Mouse (Mus musculus): ENCODE data around the gene Hoxa1.

Gene Hoxa1

GRCm38 (mm10) chr6:52158276-52159051 is at the start of gene Hoxa1:
Gene Hoxa1 (minus strand): TSS chr6:52158317.
- no peak for DNase-seq (ENCODE audit: low read depth, low spot score)

- no peak for DNase-seq (ENCODE audit: low read depth, low spot score)
Observed at GRCm38 (mm10) chr6:52207684-52207976, 49.5 kb upstream of the Hoxa1 start.

- DNase-seq (ENCODE audit: low read depth, low spot score): no peak
Observed at GRCm38 (mm10) chr6:52206882-52207683, 49.0 kb upstream of the Hoxa1 start.

GRCm38 (mm10) chr6:52205638-52206621 is 47.8 kb upstream of the Hoxa1 start:
- no peak for DNase-seq (ENCODE audit: low read depth, low spot score)

- DNase-seq (ENCODE audit: low read depth, low spot score): no peak
Observed at GRCm38 (mm10) chr6:52205221-52205620, 47.1 kb upstream of the Hoxa1 start.

GRCm38 (mm10) chr6:52204050-52204752 is 46.1 kb upstream of the Hoxa1 start, which contains the start of gene Hoxa5:
Gene Hoxa5 (minus strand): TSS chr6:52204587.
- DNase-seq (ENCODE audit: low read depth, low spot score): no peak

- DNase-seq (ENCODE audit: low read depth, low spot score): no peak
Observed at GRCm38 (mm10) chr6:52203371-52204049, 45.4 kb upstream of the Hoxa1 start.

GRCm38 (mm10) chr6:52203121-52203370 is 44.9 kb upstream of the Hoxa1 start:
- DNase-seq (ENCODE audit: low read depth, low spot score): no peak

GRCm38 (mm10) chr6:52202362-52203120 is 44.4 kb upstream of the Hoxa1 start:
- no peak for DNase-seq (ENCODE audit: low read depth, low spot score)

- DNase-seq (ENCODE audit: low read depth, low spot score): no peak
Observed at GRCm38 (mm10) chr6:52201269-52201668, 43.2 kb upstream of the Hoxa1 start.

- no peak for DNase-seq (ENCODE audit: low read depth, low spot score)
Observed at GRCm38 (mm10) chr6:52200751-52201250, 42.7 kb upstream of the Hoxa1 start.

- no peak for DNase-seq (ENCODE audit: low read depth, low spot score)
Observed at GRCm38 (mm10) chr6:52200073-52200750, 42.1 kb upstream of the Hoxa1 start.

- no peak for DNase-seq (ENCODE audit: low read depth, low spot score)
Observed at GRCm38 (mm10) chr6:52197271-52197670, 39.2 kb upstream of the Hoxa1 start.

GRCm38 (mm10) chr6:52196811-52197210 is 38.7 kb upstream of the Hoxa1 start:
- DNase-seq (ENCODE audit: low read depth, low spot score): no peak

GRCm38 (mm10) chr6:52194690-52195089 is 36.6 kb upstream of the Hoxa1 start:
- DNase-seq (ENCODE audit: low read depth, low spot score): no peak

- DNase-seq (ENCODE audit: low read depth, low spot score): peak; percentile 38
Observed at GRCm38 (mm10) chr6:52191860-52192550, 33.9 kb upstream of the Hoxa1 start.

GRCm38 (mm10) chr6:52190906-52191810 is 33.0 kb upstream of the Hoxa1 start, which contains the start of gene Hoxa4:
Gene Hoxa4 (minus strand): TSS chr6:52191753.
- DNase-seq (ENCODE audit: low read depth, low spot score): no peak

- DNase-seq (ENCODE audit: low read depth, low spot score): no peak
Observed at GRCm38 (mm10) chr6:52190410-52190809, 32.3 kb upstream of the Hoxa1 start.

Data from retina, postnatal 7 days (tissue).